Mouse (Mus musculus) heart, postnatal 0 days (tissue): Measurements from ENCODE around the gene Parva.

Experiments used
- CTCF ChIP-seq: IDR thresholded peaks from 2 replicates; pipeline ENCODE4 v1.5.1; 2016; ENCODE audit warnings: antibody characterized with exemption, control low read depth, low read depth
- EP300 ChIP-seq: IDR thresholded peaks from 2 replicates; pipeline ENCODE4 v1.6.1; 2016; ENCODE audit warnings: antibody characterized with exemption, low read depth

- TF ChIP-seq CTCF (no peak), EP300 (no peak)
Observed at GRCm38 (mm10) chr7:112514636-112515193, 87.4 kb downstream of the Parva start.
